Mouse (Mus musculus) heart, postnatal 36 days (tissue): ENCODE data around the gene Sez6. TPM values are rescaled to one million over a fixed set of nuclear protein-coding genes. Genes with fewer than 3 reads are reported as not detected.
A peak's percentile ranks its signal among the peaks of the same experiment; 100 is the strongest.

Experiments
- DNase-seq, 2 experiments: peaks; one replicate each; pipeline ENCODE4 v3.0.0; 2021 to 2022
- intact Hi-C: fragments of 180-260 bp; cut with DNase I; formaldehyde crosslinking; loops from one replicate; pipeline ENCODE4 v1.15.1; 2025
- total RNA-seq, 2 experiments: library from RNA; stranded (reverse); gene quantifications; 2 replicates each; pipeline ENCODE4 v1.2.3; 2021

Gene Sez6
- total RNA-seq, 2 experiments from 2014 or later = 0.16 to 0.44 TPM

GRCm38 (mm10) chr11:77904707-77905106 lies 25.9 kb upstream of the Sez6 start:
- DNase-seq = no peak
- intact Hi-C loops = no loop called here

GRCm38 (mm10) chr11:77906097-77906687 lies 24.4 kb upstream of the Sez6 start:
- peak in 1 of 2 experiments; percentile 27 for DNase-seq

GRCm38 (mm10) chr11:77906747-77907174 lies 23.8 kb upstream of the Sez6 start:
- no peak for DNase-seq
- intact Hi-C loops = no loop called here

More at GRCm38 (mm10) chr11:77906097-77906687, 24.4 kb upstream of the Sez6 start:
- intact Hi-C loops = no loop called here

- intact Hi-C loops = no loop called here
- no peak for DNase-seq
Observed at GRCm38 (mm10) chr11:77908468-77908867, 22.1 kb upstream of the Sez6 start.

GRCm38 (mm10) chr11:77909376-77909775 lies 21.2 kb upstream of the Sez6 start:
- intact Hi-C loops = no loop called here
- no peak for DNase-seq

- DNase-seq = no peak
- intact Hi-C loops = no loop called here
Observed at GRCm38 (mm10) chr11:77909776-77910175, 20.8 kb upstream of the Sez6 start.

GRCm38 (mm10) chr11:77913505-77913904 lies 17.1 kb upstream of the Sez6 start:
- DNase-seq = no peak
- intact Hi-C loops = no loop called here

- intact Hi-C loops = no loop called here
- DNase-seq = no peak
Observed at GRCm38 (mm10) chr11:77914598-77915260, 15.9 kb upstream of the Sez6 start.

GRCm38 (mm10) chr11:77916741-77917140 lies 13.9 kb upstream of the Sez6 start:
- no peak for DNase-seq
- intact Hi-C loops = no loop called here

GRCm38 (mm10) chr11:77917166-77917565 lies 13.4 kb upstream of the Sez6 start:
- no peak for DNase-seq

GRCm38 (mm10) chr11:77923285-77923684 lies 7.3 kb upstream of the Sez6 start:
- no peak for DNase-seq
- intact Hi-C loops = no loop called here

More at GRCm38 (mm10) chr11:77917166-77917565, 13.4 kb upstream of the Sez6 start:
- intact Hi-C loops = no loop called here

GRCm38 (mm10) chr11:77925836-77926657 lies 4.6 kb upstream of the Sez6 start:
- intact Hi-C loops = no loop called here
- no peak for DNase-seq

GRCm38 (mm10) chr11:77926666-77927065 lies 3.9 kb upstream of the Sez6 start:
- intact Hi-C loops = no loop called here
- no peak for DNase-seq

GRCm38 (mm10) chr11:77927837-77928236 lies 2.8 kb upstream of the Sez6 start:
- DNase-seq = no peak
- intact Hi-C loops = no loop called here

GRCm38 (mm10) chr11:77931541-77932433 lies 1.2 kb downstream of the Sez6 start:
- DNase-seq = no peak
- intact Hi-C loops = no loop called here

- no peak for DNase-seq
- intact Hi-C loops = no loop called here
Observed at GRCm38 (mm10) chr11:77932576-77932975, 2.0 kb downstream of the Sez6 start.

- no peak for DNase-seq
- intact Hi-C loops = no loop called here
Observed at GRCm38 (mm10) chr11:77934111-77934521, 3.5 kb downstream of the Sez6 start.

GRCm38 (mm10) chr11:77934568-77935311 lies 4.1 kb downstream of the Sez6 start:
- intact Hi-C loops = no loop called here
- no peak for DNase-seq

- no peak for DNase-seq
- intact Hi-C loops = no loop called here
Observed at GRCm38 (mm10) chr11:77936846-77937245, 6.2 kb downstream of the Sez6 start.
